Mouse (Mus musculus) gastrocnemius, adult 8-10 months (tissue): ENCODE data around the gene Klk1b8. TPM values are rescaled to one million over a fixed set of nuclear protein-coding genes. Genes with fewer than 3 reads are reported as not detected.
"Not testable (repeated sequence)": the region's sequence is repeated elsewhere in the genome, so short reads cannot be mapped to it uniquely, and the experiment has no call there.

Experiments
- DNase-seq, 2 experiments: peaks; one replicate each; pipeline ENCODE4 v3.0.0; 2022; ENCODE audit warnings: low spot score in 2 of 2
- total RNA-seq, 4 experiments: library from RNA; stranded (reverse); gene quantifications; 2 replicates each; pipeline ENCODE4 v1.2.4; 2022

The Klk1b8 gene
- total RNA-seq, 4 experiments from 2014 or later: not detected

- DNase-seq: not testable (repeated sequence)
These were observed 45.1 kb downstream of the Klk1b8 start, which contains the start of gene Klk1b11 for GRCm38 (mm10) chr7:43995577-43995976. Gene Klk1b11 (plus strand): TSS chr7:43995877.

Other genes with a start within 250 kb of the Klk1b8 start
- gene Klk13, start 238.1 kb upstream of the Klk1b8 start, total RNA-seq: not detected
- not detected for gene Klk12, start 181.8 kb upstream of the Klk1b8 start, total RNA-seq
- gene Klk11, start 176.1 kb upstream of the Klk1b8 start, total RNA-seq: under 1 TPM in 1 of 4 experiments, not detected in 3; 0.40 TPM
- gene Klk10, start 169.6 kb upstream of the Klk1b8 start, total RNA-seq: under 1 TPM; 0.27 to 0.53 (median 0.31) TPM
- not detected for gene Klk9, start 158.8 kb upstream of the Klk1b8 start, total RNA-seq
- gene Klk8, start 153.1 kb upstream of the Klk1b8 start, total RNA-seq: 1 to 10 TPM in 2 of 4 experiments, under 1 TPM in 2; 0.63 to 1.7 (median 0.95) TPM
- not detected for gene Klk7, start 139.4 kb upstream of the Klk1b8 start, total RNA-seq
- not detected for gene Klk6, start 126.2 kb upstream of the Klk1b8 start, total RNA-seq
- not detected for gene Klk5, start 108.7 kb upstream of the Klk1b8 start, total RNA-seq
- not detected for gene Klk4, start 69.5 kb upstream of the Klk1b8 start, total RNA-seq
- not detected for gene Klk15, start 16.9 kb upstream of the Klk1b8 start, total RNA-seq
- gene Klk1b1, start 16.1 kb downstream of the Klk1b8 start, total RNA-seq: not detected
- gene Klk1b9, start 25.4 kb downstream of the Klk1b8 start, total RNA-seq: not detected
- gene Klk1b11, start 45.2 kb downstream of the Klk1b8 start, total RNA-seq: not detected
- gene Klk1b26, start 61.5 kb downstream of the Klk1b8 start, total RNA-seq: 1 to 10 TPM in 1 of 4 experiments, not detected in 3; 1.3 TPM
- not detected for gene Klk1b27, start 101.6 kb downstream of the Klk1b8 start, total RNA-seq
- gene Klk1b21, start 151.7 kb downstream of the Klk1b8 start, total RNA-seq: not detected
- not detected for gene Klk1b22, start 162.0 kb downstream of the Klk1b8 start, total RNA-seq
- gene Klk1b16, start 186.1 kb downstream of the Klk1b8 start, total RNA-seq: not detected
- not detected for gene Klk1b24, start 237.6 kb downstream of the Klk1b8 start, total RNA-seq
- not detected for gene Klk1b3, start 247.5 kb downstream of the Klk1b8 start, total RNA-seq